Mouse (Mus musculus) A20 (cell line): ENCODE results near the gene Dnajb2.

Experiments used
- DNase-seq: peaks from one replicate; pipeline ENCODE4 v3.0.0-alpha.2; 2011; ENCODE audit warnings: low read depth, low spot score

Gene Dnajb2

DNA sequence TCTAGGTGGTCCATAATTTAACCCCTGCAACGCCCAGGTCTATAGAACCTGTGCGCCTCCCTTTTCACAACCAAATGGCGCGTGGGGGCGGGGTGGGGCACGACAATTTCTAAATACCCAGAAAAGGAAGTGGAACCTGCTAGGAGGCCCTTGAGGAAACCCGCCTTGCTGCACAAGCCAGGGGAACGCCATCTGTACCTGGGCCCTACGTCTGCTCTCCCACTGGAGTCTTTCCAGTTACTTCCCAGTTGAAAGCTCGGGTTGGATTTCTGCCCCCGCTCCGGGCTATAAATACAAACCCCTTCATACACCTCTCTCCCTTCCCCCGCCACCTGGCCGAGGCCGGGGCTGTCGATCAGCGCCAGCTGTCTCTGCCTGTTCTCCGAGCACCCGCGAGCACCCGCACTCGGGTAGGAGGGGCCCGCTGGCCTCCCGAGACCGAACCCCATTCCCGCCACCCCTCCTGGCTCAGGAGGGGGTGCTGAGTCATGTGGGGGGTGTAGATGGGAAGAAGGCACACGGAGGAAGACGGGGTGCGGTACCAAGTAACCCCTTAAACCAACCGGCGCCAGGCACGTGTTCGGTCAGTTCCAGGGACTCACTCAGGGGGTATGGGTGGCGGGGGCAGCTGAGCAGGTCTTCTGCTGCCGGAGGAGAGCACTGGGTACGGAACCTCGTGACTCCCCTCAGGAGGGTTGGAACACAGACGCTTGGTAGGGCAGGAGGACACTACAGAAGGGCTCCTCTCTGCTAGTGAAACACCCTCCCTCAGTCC, 17.8 kb upstream of the Dnajb2 start:
- peak; percentile 86 for DNase-seq

DNA sequence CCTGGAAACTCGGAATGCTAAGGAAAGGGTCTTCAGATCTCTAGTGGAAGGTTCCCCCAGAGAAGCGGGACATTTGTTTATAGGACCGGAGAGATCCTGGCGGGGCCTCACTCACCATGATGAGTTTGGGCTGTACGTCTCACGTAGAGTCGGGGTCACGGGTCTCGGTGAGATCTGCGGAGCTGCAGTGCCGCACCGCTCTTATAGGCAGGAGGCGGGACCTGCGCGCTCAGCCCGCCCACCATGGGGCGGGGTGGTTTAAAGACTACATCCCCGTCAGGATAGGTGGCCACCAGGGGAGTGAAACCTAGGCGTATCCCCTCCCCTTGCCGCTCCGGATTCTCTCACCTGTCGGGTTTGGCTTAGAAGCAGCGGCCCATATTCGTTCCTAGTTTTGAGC, 17.1 kb upstream of the Dnajb2 start:
- DNase-seq, result peak; percentile 96

DNA sequence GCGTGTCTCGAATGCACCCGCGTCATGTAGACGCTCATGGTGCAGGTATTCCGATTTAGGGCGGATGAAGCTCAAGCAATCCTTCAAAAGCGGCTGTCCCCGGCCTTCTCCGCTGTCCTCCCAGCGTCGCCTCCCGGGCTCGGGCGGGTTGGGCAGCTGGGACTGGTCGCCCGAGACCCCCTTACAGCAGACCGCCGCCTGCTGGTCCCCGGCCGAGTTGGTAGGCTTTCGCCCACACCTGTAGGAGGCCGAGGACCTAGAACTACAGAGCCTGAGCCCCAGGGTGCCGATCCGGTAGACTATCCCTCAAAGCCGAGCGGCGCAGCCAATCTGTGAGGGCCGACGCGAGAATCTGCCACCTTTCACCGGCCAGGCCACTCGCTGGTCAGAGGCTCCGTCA, 16.7 kb upstream of the Dnajb2 start, which contains the start of gene Tuba4a:
Gene Tuba4a (minus strand): TSS at position 335 of the 400 bp plus-strand sequence.
- DNase-seq, result no peak

DNA sequence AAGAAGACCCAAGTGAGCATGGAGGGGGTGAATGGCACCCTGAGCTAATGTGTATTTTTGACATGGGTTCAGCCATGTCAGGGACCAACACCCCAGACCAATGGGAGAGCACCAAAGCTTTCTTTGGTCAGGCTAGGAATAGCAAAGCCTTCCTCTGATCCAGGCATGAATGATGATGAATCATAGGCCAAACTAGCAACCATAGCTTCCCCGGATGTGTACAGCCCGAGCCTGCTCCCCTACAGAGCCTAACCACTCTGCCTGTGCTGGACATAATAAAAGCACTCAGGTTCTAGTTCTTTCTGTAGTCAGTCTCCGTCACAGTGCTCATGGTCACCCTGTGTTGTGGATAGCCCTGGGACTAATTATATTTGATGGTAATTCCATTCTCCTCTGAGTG, 14.7 kb upstream of the Dnajb2 start:
- no peak for DNase-seq

DNA sequence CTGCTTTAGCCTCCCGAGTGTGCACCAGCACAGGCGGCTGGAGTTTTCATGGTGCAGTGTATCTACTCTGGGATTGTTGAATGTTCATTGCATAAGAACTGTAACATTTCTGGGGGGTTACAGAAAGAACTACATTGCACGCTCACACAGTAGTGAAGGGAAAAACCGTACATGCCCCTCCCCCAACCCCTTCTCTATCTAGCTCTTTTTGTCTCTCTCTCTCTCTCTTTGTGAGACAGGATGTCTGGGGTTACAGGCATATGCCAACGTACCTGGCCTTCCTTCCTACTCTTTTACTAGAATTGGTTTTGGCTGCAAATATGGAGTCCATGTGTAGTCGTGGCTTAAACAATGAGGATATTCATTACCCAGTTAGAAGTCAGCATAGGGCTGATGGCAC, 13.3 kb upstream of the Dnajb2 start:
- DNase-seq, result no peak

DNA sequence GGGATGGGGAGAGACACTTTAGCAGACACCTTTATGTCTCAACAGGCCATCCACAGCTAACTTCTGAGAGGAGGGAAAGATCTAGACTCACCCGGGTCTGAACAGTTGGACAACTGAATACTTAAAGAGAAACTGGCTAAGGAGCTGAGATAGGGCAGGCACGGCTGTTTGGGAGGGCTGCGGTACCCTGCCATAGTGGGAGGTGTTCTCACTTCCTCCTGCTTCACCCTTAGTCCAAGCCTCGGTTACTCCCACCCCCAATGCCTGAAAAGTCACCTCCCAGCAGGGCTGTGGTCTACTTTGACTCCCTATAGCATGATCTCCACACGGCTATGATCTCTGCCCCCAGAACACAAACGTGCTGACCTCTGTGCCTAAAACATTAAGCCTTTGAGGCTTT, 12.7 kb upstream of the Dnajb2 start:
- DNase-seq, result peak; percentile 47

DNA sequence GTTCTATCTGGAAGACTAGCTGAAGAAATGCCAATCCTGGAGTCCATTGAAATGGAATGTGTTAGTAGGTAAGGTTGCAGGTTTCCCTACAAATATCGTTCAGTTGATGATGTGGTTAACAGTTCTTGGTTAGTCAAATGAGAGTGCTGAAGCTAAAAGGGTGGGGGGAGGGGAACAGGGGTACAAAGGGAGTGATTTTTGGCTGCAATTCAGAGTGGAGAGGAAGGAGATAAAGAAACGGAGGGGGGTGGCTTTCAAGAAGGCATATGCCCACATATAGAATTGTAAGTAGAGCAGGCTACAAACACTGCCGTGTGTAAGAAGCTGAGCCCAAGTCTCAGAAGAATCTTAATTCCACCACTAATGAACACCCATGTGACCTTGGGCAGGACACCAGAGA, 10.7 kb upstream of the Dnajb2 start:
- no peak for DNase-seq

DNA sequence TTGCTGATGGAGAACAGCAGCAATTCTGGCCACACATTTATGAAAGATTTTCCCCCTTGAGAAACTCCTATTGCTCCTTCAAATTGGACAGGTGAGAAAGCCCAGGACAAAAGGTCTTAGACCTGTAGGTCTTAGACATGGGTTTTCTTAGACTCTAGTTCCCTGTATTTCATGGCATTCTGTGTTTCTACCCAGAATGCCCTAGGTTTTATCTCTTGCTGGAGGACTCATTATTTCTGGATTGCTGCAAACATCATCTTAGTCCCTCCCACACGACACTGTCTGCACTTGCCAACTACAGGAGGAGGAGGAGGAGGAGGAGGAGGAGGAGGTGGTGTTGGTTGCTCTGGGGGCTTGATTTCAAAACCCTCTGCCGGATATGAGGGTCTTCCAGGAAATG, 10.1 kb upstream of the Dnajb2 start:
- DNase-seq, result no peak

DNA sequence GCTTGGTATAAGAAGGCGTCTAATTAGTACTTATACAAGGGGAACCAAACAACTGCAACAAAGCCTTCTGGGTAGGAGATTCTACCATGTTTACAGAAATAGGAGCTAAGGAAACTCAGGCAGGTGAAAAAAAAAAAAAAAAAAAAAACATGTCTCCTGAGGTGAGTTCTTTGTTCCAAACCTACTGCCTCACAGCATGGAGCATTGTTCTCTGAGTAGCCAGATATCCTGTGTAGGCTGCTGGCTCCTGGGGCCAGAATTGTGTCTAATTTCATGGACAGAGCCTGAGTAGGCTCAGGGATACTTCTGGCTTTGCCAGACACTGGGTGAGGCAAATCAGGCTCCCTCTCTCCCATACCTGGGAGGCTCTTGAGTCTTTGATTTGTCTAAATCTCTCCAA, 8.6 kb upstream of the Dnajb2 start:
- no peak for DNase-seq

DNA sequence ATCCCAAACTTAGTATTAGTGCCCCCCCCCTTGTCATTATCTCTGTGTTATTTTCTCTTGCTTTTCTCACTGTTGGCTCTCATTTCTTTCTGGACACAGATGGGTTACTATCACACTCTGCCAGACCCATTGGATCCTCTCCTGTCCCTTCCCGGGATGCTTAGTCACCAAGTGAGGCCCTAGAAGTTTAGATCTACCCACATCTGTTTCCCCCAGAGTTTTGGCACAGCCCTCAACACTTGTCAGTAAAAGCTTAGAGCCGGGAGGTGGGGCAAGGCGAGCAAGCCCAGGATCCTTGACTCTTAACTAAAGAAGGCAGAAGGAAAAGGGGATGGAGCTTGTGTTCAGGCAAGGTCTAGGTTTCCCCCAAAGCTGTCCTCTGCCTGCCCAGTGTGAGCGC, 7.0 kb upstream of the Dnajb2 start:
- DNase-seq, result no peak

DNA sequence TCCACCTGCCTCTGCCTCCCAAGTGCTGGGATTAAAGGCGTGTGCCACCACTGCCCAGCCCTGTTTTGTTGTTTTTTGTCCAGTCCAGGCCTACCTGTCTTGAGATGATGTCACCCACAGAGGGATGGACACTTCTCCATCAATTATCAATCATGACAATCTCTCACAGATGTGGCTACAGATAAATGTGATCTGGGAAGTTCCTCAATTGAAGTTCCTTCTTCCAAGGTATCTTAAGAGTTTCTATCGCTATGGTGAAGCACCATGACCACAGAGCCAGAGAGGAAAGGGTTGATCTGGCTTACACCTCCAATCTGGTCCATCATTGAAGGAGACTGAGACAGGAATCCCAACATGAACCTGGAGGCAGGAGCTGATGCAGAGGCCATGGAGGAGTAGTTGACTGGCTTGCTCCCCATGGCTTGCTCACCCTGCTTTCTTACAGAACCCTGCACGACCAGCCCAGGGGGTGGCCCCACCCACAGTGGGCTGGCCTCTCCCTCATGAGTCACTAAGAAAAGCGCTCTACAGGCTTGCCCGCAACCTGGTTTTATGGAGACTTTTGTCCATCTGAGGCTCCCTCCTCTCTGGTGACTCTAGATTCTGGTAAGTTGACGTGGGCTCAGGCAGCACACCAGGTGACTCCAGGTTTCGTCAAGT, 5.7 kb upstream of the Dnajb2 start:
- DNase-seq, result no peak

DNA sequence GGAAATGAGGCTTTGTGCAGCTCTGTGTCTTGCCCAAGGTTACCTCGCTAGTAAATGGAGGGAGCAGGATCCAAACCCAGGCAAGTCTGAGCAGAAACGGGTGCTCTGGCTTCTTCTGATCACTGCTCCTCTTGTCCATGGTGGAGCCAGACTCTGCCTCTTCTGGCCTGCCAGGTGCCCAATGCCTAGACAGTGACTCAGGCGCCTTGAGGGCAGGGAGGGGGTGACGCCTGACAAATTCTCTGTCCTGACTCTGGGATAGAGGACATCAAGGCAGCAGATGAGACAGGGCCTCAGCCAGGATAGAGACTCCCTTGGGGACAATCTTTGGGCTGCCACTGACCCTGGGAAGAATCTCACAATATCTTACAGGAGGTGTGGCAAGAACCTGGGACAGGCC, 5.0 kb upstream of the Dnajb2 start:
- no peak for DNase-seq

DNA sequence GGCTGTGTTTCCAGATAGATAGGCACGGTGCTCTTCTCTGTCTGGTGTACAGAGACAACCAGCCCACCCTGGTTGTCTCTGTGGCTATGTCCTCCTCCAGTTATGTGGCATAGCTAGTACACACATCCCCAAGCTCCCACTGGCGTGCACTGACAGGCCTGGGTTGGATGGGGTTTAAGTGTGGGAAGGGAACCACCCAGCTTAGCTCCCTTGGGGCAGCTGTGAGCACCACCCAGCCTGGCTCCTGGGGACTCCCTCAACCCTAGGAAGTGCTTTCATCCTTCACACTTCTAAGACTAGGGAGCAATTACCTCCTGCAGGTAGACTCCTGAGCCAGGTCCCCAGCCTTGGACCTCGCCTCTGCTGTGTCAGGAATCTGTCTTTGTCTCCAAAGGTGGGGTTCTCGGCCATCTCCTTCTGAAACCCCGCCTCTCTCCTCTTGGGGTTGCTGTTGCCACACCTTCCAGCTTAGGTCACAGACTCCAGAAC, 4.5 kb upstream of the Dnajb2 start, which contains the start of gene A630095N17Rik:
Gene A630095N17Rik (minus strand): TSS at position 439 of the 489 bp plus-strand sequence.
- DNase-seq, result no peak

DNA sequence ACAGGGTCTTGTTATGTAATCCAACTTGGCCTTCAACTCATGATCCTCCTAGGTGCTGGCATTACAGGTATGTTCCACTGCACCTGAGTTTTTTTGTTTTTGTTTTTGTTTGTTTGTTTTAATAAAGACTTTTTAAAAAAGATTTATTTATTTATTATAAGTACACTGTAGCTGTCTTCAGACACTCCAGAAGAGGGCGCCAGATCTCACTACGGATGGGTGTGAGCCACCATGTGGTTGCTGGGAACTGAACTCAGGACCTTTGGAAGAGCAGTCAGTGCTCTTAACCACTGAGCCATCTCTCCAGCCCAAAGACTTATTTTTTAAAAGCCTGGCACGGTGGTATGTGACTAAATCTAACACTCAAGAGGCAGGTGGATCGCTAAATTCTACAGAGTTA, 3.7 kb upstream of the Dnajb2 start:
- DNase-seq, result peak; percentile 33

DNA sequence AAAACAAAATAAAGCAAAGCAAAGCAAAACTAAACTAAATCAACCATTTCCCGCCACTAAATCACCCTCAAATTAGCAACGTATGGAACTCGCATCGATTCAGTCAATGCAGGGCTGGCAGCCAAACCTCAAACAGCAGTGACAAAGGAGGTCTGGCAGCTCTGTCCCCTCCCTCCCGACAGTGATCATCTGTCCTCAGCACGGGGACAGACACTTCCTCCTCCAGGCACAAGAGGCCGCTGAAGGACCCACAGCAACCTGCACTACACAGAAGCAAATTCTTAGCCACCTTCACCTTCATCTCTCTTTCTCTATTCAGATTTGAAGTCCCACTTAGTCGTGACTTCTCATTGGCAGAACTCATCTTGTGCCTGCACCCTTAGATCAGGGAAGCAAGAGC, 1.6 kb upstream of the Dnajb2 start:
- DNase-seq, result peak; percentile 83

DNA sequence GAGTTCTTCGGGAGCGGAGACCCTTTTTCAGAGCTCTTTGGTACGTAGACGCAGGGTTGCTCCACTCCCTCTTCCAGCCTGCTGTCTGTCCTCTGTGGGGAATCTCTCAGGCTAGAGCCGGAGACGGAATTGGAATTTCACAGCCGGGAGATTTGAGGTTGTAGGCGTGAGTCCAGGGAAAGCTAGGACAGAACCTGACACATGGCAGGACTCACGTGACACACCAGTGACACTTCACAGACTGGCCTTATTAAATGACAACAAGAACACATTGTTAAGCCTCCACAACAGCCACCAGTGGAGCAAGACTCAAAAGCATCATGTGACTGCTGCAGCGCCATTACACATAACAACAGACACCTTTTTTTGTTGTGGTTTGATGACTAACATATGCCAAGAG, 3.4 kb downstream of the Dnajb2 start:
- no peak for DNase-seq

DNA sequence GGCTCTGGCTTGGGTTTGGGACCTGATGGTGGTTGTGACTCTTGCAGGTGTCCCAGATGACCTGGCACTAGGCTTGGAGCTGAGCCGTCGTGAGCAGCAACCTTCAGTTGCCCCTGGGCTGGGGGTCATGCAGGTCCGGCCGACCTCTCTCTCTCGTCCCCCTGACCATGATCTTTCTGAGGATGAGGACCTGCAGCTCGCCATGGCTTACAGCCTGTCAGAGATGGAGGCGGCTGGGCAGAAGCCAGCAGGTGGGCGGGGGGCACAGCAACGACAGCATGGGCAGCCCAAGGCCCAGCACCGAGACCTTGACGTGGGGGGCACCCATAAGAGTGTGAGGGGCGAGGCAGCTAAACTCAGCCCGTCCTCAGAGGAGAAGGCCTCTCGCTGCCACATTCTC, 7.2 kb downstream of the Dnajb2 start:
- DNase-seq, result no peak

DNA sequence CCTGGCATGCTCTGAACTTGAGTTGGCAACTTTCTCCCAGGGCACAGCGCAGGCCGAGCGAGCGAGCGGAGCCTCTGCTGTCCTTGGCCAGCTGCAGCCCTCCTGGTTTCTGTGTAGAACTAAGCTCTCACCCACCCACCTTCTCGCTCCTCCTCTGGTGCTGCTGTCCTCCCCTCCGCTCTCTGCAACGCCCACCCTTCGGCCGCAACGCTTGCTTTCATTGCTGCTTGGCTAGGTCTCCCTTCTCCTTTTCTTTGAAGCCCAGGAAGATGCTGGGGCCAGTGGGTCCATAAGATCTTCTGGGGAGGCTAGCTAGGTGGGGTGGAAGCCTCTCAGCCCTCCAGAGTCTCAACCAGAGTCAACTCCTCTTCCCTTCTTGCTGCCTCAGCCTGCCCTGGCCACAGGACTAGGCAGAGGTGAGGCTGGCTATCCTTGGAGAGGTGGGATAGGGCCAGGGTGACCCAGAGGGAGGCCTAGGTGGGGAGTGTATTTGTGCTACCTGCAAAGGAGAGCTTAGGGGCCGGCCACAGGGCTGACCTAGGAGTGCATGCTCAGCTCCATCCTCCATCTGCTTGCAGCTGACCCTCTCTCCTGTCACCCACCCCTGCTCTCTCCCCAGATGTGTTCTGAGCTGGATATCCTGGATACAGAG, 8.1 kb downstream of the Dnajb2 start:
- no peak for DNase-seq

DNA sequence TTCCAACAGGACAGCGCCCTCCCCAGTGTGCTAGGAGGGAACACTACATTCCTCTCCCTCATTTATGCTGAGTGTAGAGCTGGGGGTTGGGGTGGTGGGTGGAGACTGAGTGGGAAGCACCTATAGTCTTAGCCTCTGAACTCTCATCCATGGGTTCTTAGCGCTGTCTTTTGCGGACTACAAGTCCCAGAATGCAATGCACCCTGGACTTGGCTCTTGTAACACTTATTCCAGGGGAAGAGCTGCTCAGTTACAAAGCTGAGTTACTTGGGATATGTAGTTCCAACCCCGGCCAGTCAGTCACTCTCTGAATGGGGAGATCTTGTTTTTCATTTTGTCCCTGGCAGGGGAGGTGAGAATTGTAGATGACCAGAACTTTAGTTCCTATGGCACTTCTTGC, 8.6 kb downstream of the Dnajb2 start:
- peak; percentile 26 for DNase-seq

DNA sequence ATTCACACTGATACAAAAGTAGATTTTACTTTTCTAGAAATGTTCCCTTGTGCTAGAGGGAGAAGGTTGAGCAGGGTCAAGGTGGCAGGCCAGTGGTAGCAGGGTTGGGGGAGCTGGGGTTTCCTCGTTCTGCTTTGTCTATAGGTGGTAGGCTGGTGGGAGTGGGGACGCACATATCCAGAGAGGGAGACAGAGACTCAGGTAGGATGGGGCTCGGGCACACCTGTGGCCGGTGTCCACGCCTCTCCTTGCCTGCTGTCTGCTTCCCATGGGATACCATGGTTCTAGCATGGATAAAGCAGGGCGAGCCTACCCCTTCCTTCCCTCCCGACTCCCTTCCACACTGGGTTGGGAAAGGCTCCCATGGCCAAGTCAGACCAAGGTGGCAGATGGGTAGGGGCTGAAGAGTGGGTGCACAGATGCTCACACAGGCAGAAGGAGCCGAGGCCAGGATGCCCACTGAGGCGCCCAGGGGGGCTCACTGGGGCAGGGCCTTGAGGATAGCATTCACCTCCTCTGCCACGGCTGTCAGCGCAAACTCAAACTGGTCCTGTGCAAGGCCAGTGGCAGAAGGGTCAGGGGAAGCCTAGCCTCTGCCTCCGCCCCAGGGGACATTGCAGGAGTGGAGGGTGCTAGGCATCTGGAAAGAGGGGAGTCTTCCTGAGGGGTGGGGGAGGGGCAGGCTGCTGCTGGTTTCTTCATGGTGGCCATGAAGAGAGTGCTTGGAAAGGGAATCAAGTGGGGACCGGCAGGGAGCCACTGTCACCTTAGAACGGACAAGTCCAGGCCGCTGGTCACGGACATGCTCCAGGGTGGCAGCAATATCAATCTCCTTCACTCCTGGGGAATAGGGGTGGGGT, 11.1 kb downstream of the Dnajb2 start:
- DNase-seq, result no peak

DNA sequence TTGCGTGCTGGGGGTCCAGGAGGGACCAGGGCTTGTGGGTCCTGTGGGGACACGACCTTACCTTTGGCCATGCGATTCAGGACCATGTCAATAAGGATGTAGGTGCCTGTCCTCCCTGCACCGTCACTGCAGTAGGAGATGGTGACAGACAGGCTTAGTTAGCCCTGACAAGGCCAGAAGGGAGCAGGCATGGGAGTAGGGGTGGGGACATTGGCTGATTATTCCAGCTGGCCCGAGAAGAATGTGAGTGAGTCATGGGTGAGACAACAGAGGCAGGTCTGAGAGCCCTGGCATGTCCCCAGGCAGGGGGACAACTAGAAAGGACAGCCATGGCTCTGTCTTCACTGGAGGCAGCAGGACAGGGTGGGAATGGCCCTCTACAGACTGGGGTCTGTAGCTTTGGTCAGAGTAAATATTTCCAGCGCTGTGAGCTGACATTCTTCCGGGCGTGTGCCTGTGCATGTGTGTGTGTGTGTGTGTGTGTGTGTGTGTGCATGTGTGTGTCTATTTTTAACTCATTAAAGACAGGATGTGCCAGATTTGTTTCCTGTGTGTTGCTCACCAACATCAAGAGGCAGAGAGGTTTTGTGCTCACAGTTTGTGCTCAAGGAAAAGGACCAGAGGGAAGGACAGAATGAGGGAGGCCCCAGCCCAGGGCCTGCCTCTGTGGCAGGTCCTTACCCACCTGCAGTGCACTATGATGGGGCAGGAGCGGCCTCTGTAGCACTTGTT, 12.0 kb downstream of the Dnajb2 start:
- DNase-seq, result no peak
